Mouse (Mus musculus): ENCODE measurements around the gene Hif3a.

Hif3a gene

DNA sequence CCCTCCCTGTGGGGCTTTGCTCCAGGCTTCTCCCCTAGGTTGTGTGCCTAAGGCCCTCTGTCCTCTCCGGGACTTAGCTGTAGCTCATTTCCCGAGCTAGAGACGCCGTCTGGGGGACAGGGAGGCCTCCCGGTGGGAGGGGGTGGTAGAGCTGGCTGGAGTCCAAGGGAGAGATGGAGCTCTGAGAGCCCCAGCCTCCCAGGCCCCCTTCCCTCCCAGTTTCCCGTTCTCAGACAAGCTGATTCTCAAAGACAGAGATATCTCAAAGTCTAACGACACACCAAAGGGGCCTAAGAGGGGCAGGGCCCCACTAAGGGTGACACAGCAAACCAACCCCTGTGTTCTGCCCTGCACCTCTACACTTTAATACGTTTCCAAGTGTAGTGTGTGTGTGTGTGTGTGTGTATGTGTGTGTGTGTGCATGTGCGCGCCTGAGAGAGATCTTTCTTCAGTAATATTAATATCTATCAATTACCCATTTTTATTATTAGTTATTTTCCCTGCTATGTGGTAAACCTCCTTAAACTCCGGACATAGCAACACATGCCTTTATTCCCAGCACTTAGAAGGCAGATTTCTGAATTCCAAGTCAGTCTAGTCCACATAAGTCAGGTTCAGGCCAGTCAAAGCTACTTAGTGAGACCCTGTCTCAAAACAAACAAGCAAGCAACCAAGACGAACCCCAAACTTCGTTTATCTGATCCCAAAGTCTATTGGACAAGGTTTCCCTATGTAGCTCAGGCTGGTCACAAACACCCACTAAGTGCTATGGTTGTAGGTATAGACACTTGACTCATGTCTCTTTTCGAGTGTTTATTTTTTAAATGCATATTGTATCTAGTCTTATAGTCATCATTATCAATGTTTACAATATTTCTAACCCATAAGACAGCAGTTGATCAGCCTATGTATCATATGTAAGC is 5.4 kb downstream of the Hif3a start:
- peak; percentile 6 to 62 for DNase-seq

- DNase-seq: peak; percentile 92 to 94
Measured at GRCm38 (mm10) chr7:17056081-17056581, 6.1 kb downstream of the Hif3a start.

GRCm38 (mm10) chr7:17055287-17055946 is 6.8 kb downstream of the Hif3a start:
- peak in 1 of 2 experiments; percentile 43 for DNase-seq

GRCm38 (mm10) chr7:17054325-17054989 is 7.8 kb downstream of the Hif3a start:
- DNase-seq: peak in 1 of 2 experiments; percentile 2

DNA sequence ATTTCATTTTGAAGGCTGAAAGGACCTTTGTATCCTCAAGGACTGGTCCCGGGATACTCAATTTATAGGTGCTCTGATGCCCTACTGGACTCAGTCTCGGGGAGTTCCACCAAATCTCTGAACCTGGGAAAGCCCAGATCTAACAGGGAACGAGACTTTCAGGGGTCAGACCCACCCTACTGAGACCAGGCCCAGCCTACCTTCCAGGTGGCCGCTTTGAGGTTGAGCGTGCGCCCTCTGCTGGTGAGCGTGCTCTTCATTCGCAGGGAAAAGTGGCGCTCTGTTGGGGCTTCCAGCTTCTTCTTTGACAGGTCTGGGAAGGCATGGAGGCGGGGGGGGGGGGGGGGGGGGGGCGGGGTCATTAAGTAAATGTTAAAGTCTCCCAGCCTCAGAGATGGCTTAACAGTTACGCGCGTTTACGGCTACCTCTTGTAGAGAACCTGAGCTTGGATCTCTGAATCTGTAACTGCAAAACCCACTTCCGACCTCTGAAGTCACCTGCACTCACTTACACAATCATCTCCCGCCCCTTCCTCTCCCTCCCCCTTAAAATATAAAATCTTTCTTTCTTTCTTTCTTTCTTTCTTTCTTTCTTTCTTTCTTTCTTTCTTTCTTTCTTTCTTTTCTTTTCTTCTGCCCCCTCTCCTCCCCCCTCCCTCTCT is 11.2 kb downstream of the Hif3a start:
- DNase-seq: peak; percentile 85 to 90

DNA sequence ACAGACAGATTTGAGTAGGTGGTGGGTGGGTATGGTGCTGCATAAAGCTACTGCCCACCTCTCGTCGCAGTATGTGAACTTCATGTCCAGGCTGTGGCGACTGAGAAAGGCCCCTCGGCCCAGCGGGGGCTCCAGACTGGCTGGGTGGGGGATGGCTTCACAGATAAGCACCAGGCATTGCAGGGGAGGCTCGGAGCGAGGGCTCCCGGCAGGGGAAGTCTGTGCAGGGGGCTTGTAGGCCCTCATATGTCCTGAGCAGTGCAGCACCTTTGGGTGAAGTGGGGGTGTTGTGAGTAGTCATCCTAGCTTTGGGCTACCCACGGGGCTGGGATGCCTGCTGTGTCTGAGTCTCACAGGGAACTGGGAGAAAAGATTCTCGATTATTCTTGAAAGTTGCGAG is 11.7 kb downstream of the Hif3a start:
- DNase-seq: no peak

DNA sequence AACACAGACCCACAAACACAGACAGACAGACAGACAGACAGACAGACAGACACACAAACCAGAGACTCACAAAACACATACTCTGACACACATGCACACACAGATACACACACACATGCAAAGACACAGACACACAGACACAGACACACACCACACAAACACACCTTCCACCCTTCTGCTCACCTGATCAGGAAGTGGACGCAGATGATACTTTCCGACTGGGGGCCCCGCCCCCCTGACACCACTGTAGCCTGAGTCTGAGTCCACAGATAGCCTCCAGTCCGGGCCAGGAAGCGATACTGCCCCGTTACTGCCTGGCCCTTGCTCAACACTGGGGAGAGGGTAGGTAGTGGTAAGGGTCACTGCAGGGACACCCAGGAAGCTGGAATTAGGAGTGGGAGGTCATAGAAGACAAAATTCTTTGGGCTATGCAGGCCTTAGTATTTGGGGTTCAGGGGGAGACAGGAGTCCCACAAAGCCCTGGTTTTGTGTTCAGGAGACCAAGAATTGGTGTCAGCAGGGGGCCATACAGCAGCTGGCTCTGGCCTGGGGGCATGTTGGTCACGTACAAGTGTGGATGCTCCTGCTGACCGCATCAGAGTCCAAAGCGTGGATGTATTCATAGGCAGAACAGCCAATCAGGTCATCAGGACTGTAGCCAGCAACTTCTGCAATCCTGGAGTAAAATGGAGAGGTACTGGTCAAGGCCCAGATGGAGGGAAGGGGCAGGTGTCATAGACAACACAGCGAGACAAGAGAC is 13.6 kb downstream of the Hif3a start:
- no peak for DNase-seq

- DNase-seq: no peak
Measured at GRCm38 (mm10) chr7:17047041-17047682, 15.1 kb downstream of the Hif3a start.

DNA sequence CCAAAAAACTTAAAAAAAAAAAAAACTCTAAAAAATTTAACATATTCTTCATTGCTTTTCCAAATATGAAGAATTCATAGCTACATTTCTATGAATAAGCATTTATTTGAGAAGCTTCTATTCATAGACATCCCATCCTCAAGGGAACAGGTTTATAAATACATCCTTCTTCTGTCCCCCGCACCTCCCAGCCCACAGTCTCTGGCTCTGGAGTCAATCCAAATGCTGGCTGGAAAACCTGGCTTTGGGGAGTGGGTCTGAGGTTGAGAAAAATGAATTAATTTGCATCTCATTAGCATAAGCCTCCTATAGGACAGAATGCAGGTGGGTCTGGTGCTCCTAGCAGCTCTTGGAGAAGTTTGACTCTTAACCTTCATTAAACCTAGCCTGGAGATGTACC is 16.5 kb downstream of the Hif3a start:
- no peak for DNase-seq

DNA sequence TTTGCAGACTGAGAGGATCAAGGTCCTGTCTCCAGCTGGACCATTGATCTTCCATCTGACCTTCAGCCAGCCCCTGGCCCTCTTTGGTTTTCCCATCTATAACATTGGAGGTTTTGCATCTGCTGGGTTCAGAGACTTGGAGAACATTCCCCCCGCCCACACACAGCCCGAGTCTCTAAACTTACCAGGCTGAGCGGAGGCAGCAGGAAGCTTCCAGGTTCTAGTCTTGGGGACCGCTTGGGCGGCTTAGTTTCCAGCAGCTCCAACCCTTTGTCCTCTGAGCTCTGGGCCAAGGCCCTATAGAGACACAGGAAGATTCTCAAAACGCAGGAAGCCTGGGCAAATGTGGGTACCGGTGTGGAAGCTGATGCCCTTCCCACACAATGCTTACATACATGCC is 22.9 kb downstream of the Hif3a start:
- no peak for DNase-seq

GRCm38 (mm10) chr7:17038018-17038695 is 24.1 kb downstream of the Hif3a start:
- DNase-seq: no peak

DNA sequence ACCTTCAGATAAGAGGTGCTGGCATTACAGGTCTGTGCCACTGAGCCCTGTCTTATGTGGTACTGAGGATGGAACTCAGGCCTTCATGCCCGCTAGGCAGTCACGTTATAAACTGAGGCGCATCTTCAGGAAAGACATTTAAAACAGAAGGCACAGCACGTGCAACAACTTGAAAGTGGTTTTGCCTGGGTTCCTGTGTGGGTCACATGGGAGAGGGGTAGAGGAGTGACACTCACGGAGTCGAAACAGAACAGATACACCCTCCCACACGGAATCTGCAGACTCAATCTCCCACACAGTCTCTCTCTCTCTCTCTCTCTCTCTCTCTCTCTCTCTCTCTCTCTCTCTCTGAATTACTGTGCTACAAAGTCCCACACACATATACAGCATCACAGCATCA is 32.0 kb downstream of the Hif3a start:
- no peak for DNase-seq

DNA sequence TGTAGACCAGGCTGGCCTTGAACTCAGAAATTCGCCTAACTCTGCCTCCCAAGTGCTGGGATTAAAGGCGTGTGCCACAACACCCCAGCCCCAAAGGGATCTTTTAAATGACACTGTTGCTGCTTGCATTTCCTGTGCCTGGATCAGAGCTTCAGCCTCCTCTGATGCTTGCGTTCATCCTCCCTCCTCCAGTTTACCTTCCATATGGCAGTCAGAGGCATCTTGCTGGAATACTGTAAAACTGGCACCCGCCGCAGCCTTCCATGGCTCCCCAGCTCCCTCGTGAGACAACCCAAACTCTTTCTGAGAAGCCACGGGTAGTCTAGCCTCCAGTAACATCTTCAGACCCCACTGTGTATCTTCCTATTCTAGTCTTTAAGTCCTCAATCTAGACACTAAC is 33.3 kb downstream of the Hif3a start:
- peak in 1 of 2 experiments; percentile 5 for DNase-seq

DNA sequence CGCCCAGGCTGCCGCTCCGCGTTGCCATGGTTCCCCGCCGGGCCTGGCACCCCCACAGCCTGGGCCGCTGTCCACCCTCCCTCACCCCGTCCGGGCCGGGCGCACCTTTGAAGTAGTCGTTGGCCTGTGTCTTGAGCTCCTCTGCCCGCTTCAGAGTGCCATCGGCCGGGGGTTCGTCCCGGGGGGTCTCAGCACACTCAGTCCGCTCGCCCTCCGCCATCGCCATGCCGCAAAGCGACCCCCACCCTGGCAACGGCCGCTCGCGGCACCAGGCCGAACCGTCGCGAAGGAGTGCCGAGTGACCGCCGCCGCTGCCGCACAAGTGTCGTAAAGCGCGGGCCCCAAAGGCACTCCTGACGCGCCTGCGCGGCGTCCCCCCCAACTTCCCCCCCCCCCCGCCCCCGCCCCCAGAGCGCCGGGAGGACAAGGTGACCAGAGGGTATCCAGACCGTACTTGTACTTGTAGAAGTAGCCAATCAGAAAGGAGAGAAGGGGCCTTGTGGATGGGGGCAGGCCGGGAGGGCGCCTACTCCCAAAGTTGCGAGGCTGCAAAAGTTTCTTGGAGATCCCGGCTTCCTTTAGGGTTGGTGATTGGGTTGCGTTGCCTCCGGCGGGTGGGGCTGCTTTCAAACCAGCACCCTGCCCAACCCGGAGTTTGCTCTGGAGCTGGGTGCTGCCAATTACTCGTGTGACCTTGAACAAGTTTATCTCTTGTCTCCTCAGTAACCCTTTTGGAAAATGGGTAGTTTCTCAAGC is 34.5 kb downstream of the Hif3a start, which contains the start of gene Ppp5c:
Gene Ppp5c (minus strand): TSS at position 337 of the 756 bp plus-strand sequence.
- DNase-seq: peak; percentile 94

DNA sequence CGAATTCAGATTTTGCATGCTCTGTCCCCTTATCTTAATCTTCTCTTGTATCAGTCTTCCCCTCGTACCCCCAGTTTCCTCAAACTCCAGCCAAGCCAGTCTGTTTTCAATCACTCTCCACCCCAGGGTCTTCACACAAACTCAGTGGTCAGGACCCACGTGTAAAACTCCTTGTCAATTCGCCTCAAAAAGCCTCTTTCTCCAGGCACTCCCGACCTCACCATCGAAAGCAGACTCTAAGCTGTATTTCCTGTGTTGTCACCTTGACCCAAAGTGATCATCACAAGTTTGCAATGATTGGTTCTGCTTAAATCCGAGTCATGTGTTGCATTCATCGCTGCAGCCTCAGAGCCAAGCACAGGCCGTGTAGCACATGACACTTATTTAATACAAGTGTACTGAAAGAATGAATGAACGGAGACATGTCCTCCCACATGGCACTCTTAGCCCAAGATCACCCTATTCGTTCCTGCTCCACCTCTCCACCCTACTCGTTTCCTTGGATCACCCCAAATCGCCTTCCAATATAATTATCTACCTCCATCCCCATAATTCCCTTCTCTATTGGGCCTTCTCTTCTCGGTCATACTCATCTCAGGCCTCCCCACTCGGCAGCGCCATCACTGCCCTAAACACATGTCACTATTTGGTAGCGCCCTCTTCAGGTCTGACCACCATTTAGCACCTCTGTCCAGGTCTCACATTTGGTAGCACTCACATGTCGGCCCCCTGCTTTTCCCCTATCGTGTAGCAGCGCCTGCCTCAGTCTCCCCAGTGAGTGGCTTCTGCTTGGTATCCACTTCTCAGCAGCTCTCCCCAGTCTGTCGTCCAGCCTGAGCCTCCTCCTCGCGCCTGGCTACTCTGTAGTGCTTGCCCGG is 35.3 kb downstream of the Hif3a start:
- peak; percentile 32 to 82 for DNase-seq

- DNase-seq: peak in 1 of 2 experiments; percentile 46
Measured at GRCm38 (mm10) chr7:17025896-17026622, 36.2 kb downstream of the Hif3a start.

DNA sequence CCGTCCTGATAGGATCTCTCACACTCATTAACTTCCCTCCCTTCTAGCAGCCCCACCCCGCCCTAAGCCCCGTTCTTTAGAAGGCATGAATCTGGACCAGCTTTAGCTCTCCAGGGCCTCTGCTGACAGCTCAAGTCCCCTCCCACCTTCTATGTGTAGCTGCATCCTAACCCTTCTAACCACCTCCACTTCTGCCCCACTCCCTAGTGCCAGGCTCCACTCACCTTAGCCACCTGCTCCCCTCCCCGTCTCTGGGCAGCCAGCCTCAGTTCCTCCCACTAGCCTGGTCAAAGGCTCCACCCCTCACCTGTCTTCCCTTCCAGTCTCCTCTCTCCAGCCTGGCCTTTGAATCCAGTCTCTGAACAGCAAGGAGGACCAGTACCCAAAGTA is 36.7 kb downstream of the Hif3a start:
- peak; percentile 50 to 59 for DNase-seq

Measured in cerebellum, postnatal 25 days (tissue).